Mouse (Mus musculus) midbrain, embryonic 16.5 days (tissue): ENCODE measurements around the gene Vmn2r95. TPM values are rescaled to one million over a fixed set of nuclear protein-coding genes. Genes with fewer than 3 reads are reported as not detected.
"Not testable (repeated sequence)": the region's sequence is repeated elsewhere in the genome, so short reads cannot be mapped to it uniquely, and the experiment has no call there.

Experiments
- ATAC-seq: fragments of 200-750 bp; cut with Nextera tagmentation; 2 replicates; pipeline ENCODE4 v1.8.0; 2017; ENCODE audit warnings: moderate TSS enrichment
- H3K27ac ChIP-seq: fragments of 300-500 bp; sonication (generic); 2 replicates; pipeline ENCODE4 v1.5.1; 2014; ENCODE audit warnings: mild to moderate bottlenecking, low read length, mixed read lengths
- H3K27me3 ChIP-seq: fragments of 300-500 bp; sonication (generic); 2 replicates; pipeline ENCODE4 v1.6.1; 2014; ENCODE audit warnings: low read depth, low read length, mixed read lengths; ENCODE audit not compliant: control insufficient read depth, insufficient read depth
- H3K36me3 ChIP-seq: fragments of 300-500 bp; sonication (generic); 2 replicates; pipeline ENCODE4 v1.6.1; 2014; ENCODE audit warnings: mild to moderate bottlenecking, low read length, moderate library complexity, mixed read lengths; ENCODE audit not compliant: control insufficient read depth, insufficient read depth
- H3K4me1 ChIP-seq: fragments of 300-500 bp; sonication (generic); 2 replicates; pipeline ENCODE4 v1.6.1; 2014; ENCODE audit warnings: mild to moderate bottlenecking, low read length, mixed read lengths; ENCODE audit not compliant: control insufficient read depth, insufficient read depth
- H3K4me2 ChIP-seq: fragments of 300-500 bp; sonication (generic); 2 replicates; pipeline ENCODE4 v1.6.1; 2014; ENCODE audit warnings: mild to moderate bottlenecking, low read length, mixed read lengths
- H3K4me3 ChIP-seq: fragments of 300-500 bp; sonication (generic); 2 replicates; pipeline ENCODE4 v1.5.1; 2014; ENCODE audit warnings: low read depth, mild to moderate bottlenecking, low read length, moderate library complexity, mixed read lengths
- H3K9ac ChIP-seq: fragments of 300-500 bp; sonication (generic); 2 replicates; pipeline ENCODE4 v1.6.1; 2014; ENCODE audit warnings: low read depth, low read length, mixed read lengths
- H3K9me3 ChIP-seq: fragments of 300-500 bp; sonication (generic); replicated peaks from 2 replicates; pipeline ENCODE4 v1.6.1; 2014; ENCODE audit warnings: mild to moderate bottlenecking, low read length, mixed read lengths; ENCODE audit not compliant: control insufficient read depth, poor library complexity, severe bottlenecking
- WGBS: fragments of 180-500 bp; shearing (Covaris S2); extraction: QIAGEN DNeasy Blood & Tissue Kit; methylation state at CpG from one replicate; pipeline ENCODE4 v1.1.7; 2014; 5-methylcytosine and 5-hydroxymethylcytosine counted together
- polyA plus RNA-seq: library from polyadenylated mRNA; unstranded; fragments of >200 nt; fragmentation: Nextera tagmentation; extraction: Ambion mirVana; gene quantifications from 2 replicates; pipeline ENCODE4 v1.2.1, GENCODE M21; 2015

Gene Vmn2r95
- not detected in 2 replicates for polyA plus RNA-seq

DNA sequence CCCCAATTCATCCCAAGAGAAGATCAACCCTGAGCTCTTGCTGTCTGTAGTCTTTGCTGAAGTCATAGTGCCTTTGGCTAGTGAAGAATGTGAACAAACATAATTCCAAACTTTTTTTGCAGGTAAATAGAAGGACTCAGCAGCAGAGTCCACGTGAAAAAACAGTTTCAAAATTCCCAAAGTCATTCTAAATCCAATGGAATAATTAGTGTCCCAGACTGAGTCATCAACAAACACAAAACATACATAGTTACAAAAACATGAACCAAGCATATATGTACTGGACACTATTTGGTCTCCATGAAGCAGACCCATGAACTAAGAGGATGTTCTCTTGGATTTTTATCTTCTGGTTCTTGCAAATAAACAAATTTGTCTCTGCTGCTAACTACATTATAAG lies at the start of gene Vmn2r95:
TSS of gene Vmn2r95 (plus strand) at position 301 of the 400 bp plus-strand sequence.
- no peaks in the 10 kb centered on the region for H3K27me3 ChIP-seq
- no peak within 1 kb of the TSS for H3K4me2 ChIP-seq
- 0 out of 2 replicates have a peak, but pooled peaks cover 2% of the 10 kb centered on the region for H3K9me3 ChIP-seq
- WGBS: 33% methylated on average over 1 of the region's 1 CpGs
- H3K4me3 ChIP-seq: no peak within 1 kb of the TSS
- no peak for ATAC-seq
- H3K36me3 ChIP-seq: no peaks in the 10 kb centered on the region
- no peak within 1 kb of the TSS for H3K9ac ChIP-seq
- H3K27ac ChIP-seq: no peak within 1 kb of the TSS
- H3K4me1 ChIP-seq: no peaks in the 10 kb centered on the region

DNA sequence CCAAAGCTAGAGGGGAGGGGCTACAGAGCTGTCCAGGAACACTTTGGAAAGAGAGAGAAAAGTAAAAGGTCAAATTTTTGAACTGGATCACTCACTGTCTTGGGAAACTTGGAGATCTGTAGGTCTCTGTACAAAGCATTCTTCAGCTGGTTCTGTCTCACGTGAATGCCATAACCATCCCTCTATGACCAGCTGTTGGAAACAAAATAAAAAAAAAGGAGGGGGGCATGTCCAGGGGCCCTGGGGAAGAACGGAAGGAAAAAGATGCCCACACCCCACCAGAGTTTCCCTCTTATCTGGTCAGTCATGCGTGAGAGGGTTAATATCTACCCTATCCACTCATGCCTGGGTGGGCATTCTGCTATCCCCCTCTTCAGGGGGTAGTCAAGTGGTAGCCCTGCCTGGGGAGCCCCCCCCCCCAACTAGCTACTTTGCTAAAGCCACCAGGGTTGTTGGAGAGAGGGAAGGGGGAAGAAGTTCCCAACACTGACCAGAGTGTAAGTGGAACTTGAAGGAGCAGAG lies 31.8 kb downstream of the Vmn2r95 start:
- no peak for ATAC-seq

DNA sequence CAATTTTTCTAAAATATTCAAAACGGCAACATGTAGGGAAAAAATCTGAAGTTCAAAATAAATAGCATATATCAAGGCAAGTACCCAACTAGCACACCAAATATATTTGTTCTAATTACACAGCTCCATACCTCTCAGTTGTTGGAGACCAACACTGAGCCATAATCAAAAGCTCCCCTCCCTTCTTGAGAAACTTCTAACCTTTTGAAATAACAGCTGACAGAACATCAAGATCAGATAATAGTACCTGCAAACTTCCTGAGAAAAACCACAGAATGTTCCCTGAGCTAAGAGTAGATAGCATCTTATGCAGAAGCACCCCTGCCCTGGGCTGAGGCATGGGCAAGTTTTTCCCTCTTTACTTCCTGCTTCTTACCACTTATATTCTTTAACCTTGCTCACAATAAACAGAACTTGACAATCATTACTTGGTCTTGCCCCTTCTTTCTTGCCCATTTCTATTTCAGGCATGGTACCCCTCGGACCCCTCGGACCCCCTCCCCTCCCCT lies 34.3 kb downstream of the Vmn2r95 start:
- H3K4me1 ChIP-seq, H3K4me2 ChIP-seq, H3K4me3 ChIP-seq, ATAC-seq, H3K9ac ChIP-seq, H3K9me3 ChIP-seq, H3K36me3 ChIP-seq, H3K27me3 ChIP-seq, H3K27ac ChIP-seq: not testable (repeated sequence)
- 93% methylated on average over 3 of the region's 3 CpGs for WGBS

More for the DNA sequence above, 31.8 kb downstream of the Vmn2r95 start:
- Histone ChIP-seq H3K27ac (no peak overlapping the region), H3K4me2 (no peak overlapping the region), H3K4me1 (no peaks in the 10 kb centered on the region), H3K27me3 (no peaks in the 10 kb centered on the region), H3K9me3 (peaks cover 6% of the 10 kb centered on the region), H3K36me3 (no peaks in the 10 kb centered on the region), H3K4me3 (no peak overlapping the region), H3K9ac (no peak overlapping the region)
- WGBS: 84% methylated on average over 3 of the region's 3 CpGs

DNA sequence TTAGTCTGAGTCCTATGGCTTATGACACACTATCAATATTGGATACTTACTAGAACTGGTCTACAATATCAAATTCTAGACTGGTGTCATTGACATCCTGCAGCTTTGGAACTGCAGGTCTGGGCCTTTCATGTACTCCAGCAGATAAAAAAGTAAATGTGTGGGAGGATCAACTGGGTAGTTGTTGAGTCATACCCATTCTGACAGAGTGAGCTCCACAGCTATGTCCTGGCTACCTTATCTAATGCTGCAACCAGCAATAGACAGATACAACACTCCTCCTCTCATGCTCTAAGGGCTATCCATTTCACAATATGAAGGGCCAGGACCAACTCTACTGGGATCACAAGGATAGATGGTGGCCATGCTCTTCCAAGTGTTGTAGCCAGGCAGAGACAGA lies 38.8 kb downstream of the Vmn2r95 start:
- no peak overlapping the region for H3K4me3 ChIP-seq
- no peak overlapping the region for H3K9ac ChIP-seq
- no peak overlapping the region for H3K27ac ChIP-seq
- H3K36me3 ChIP-seq: no peaks in the 10 kb centered on the region
- peaks cover 4% of the 10 kb centered on the region for H3K9me3 ChIP-seq
- no peak for ATAC-seq
- H3K4me1 ChIP-seq: no peaks in the 10 kb centered on the region
- H3K4me2 ChIP-seq: no peak overlapping the region
- H3K27me3 ChIP-seq: no peaks in the 10 kb centered on the region

DNA sequence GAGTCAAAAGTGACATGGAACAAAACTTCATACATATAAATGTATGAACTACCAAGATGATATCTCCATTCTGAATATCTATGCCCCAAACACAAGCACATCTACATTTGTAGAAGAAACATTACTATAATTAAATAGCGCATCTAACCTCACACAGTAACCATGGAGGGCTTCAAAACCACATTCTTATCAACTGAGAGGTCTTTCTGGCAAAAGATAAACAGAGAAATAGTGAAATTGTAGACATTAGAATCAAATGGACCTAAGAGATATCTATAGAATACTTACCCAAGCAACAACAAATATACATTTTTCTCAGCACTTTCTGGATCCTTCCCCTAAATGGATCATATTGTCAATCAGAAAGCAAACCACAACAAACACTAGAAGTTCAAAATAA lies 56.0 kb downstream of the Vmn2r95 start:
- Histone ChIP-seq H3K4me1 (no peaks in the 10 kb centered on the region), H3K4me2 (no peak overlapping the region), H3K9me3 (peaks cover 9% of the 10 kb centered on the region; the same call in 1 of the 2 replicates), H3K27me3 (no peaks in the 10 kb centered on the region), H3K4me3 (no peak overlapping the region), H3K36me3 (no peaks in the 10 kb centered on the region), H3K9ac (no peak overlapping the region), H3K27ac (no peak overlapping the region)
- WGBS: 60% methylated on average over 1 of the region's 1 CpGs
- no peak for ATAC-seq

Other genes with a start within 250 kb of the Vmn2r95 start
- gene Vmn2r94, start 146.3 kb upstream of the Vmn2r95 start, polyA plus RNA-seq: not detected in 2 replicates
- not detected in 2 replicates for gene Vmn2r93, start 126.0 kb upstream of the Vmn2r95 start, polyA plus RNA-seq
- gene Vmn2r96, start 149.1 kb downstream of the Vmn2r95 start, polyA plus RNA-seq: not detected in 2 replicates